Mouse (Mus musculus): ENCODE data around the gene Efs. TPM values are rescaled to one million over a fixed set of nuclear protein-coding genes. Genes with fewer than 3 reads are reported as not detected.
"Not testable (repeated sequence)": the region's sequence is repeated elsewhere in the genome, so short reads cannot be mapped to it uniquely, and the experiment has no call there.

Gene Efs
- 13.4 and 14.5 TPM in 2 replicates for polyA plus RNA-seq (2012; rRNA removed)

- no peak for DNase-seq (ENCODE audit: extremely low spot score in 1 of 2, low spot score in 1 of 2)
These were observed at the start of gene Efs for GRCm38 (mm10) chr14:54925349-54926342. Gene Efs (minus strand): TSS chr14:54926126.

DNA sequence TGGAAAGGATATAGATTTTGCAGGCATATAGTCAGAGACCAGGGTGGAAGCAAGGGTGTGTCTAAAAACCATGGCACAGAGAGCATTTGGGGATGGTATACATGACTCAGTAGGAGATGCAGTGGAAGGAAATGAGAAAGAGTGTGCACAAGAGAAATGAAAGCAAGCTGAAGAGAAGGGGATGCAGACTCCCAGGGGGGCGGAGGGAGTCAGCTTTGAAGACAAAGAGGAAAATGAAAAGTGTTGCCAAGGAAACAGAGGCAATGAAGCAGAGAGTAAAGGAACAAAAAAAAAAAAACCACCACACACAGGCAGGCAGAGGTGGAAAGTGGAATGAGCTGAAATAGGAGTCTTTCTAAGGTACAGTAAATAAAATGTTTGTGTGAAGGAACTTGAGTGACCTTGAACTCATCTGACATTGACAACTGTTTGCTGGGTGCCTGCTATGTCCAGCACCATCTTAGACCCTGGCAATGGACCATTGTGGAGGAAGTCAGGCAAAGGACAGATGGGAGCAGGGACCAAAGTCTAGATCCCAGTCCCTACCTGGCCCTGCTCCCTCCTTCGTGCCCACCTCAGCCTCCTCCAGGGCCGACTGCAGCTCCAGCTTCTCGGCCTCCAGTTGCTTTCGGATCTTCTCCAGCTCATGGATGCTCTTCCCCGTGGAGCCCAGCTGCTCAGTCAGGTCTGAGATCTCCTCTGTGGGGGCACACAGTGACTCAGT, 48.3 kb upstream of the Efs start:
- DNase-seq (ENCODE audit: extremely low spot score in 1 of 2, low spot score in 1 of 2) = peak in 1 of 2 experiments; percentile 60

GRCm38 (mm10) chr14:54972786-54973185, 46.9 kb upstream of the Efs start:
- not testable (repeated sequence) for DNase-seq (ENCODE audit: extremely low spot score in 1 of 2, low spot score in 1 of 2)

DNA sequence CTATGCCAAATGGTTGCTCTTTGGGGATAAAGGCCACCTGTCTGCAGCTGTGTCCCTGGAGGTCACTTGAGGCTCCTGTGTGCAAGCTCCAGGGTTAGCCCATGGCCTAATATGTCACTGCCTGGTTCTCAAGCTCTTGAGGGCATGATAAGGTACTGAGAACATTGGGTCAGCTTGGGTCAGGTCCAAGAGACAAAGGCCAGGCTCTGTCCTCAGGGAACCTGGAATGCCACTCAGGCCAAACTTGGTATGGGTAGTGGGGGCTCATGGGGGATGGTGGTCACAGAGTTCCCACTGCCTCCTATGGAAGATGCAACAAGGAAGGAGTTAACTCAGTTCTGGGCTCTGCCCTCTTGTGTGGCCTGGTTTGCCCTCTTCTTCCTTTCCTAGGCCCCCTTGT, 42.4 kb upstream of the Efs start:
- DNase-seq (ENCODE audit: extremely low spot score in 1 of 2, low spot score in 1 of 2) = no peak

- DNase-seq (ENCODE audit: extremely low spot score in 1 of 2, low spot score in 1 of 2) = no peak
These were observed 41.9 kb upstream of the Efs start for GRCm38 (mm10) chr14:54967874-54968273.

GRCm38 (mm10) chr14:54966320-54966977, 40.5 kb upstream of the Efs start, which contains the start of gene Myh6:
Gene Myh6 (minus strand): TSS chr14:54966927.
- DNase-seq (ENCODE audit: extremely low spot score in 1 of 2, low spot score in 1 of 2) = no peak

GRCm38 (mm10) chr14:54965631-54966030, 39.7 kb upstream of the Efs start:
- DNase-seq (ENCODE audit: extremely low spot score in 1 of 2, low spot score in 1 of 2) = no peak

- no peak for DNase-seq (ENCODE audit: extremely low spot score in 1 of 2, low spot score in 1 of 2)
These were observed 39.1 kb upstream of the Efs start for GRCm38 (mm10) chr14:54965044-54965443.

DNA sequence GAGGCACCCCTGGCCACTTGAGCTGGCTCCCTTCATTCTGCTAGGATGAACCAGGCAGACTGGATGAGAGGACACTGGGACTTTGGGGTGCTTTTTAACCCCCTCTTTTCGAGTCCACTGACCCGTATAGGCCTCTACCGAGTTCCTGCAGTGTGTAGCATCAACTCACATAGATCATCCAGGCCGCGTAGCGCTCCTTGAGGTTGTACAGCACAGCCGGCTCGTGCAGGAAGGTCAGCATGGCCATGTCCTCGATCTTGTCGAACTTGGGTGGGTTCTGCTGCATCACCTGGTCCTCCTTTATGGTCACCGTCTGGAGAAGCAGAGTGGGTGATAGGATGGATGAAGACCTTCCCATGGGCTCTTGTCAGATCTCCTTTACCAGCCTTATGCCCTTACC, 37.8 kb upstream of the Efs start:
- DNase-seq (ENCODE audit: extremely low spot score in 1 of 2, low spot score in 1 of 2) = no peak

DNA sequence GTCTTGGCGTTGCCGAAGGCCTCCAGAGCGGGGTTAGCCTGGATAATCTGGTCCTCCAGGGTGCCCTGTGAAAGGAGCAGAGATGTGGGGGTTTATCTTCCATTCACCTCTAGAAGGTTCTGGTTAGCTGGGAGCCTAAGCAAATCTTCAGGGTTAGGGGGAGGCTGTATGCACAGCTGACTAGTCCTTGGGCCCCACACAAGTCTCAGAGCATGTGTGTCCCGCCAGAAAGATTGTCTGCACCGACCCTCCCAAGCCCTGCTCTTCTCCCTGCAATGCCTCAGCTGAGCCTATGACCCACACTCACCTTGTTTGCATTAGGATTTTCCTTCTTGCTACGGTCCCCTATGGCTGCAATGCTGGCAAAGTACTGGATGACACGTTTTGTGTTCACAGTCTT, 36.8 kb upstream of the Efs start:
- no peak for DNase-seq (ENCODE audit: extremely low spot score in 1 of 2, low spot score in 1 of 2)

DNA sequence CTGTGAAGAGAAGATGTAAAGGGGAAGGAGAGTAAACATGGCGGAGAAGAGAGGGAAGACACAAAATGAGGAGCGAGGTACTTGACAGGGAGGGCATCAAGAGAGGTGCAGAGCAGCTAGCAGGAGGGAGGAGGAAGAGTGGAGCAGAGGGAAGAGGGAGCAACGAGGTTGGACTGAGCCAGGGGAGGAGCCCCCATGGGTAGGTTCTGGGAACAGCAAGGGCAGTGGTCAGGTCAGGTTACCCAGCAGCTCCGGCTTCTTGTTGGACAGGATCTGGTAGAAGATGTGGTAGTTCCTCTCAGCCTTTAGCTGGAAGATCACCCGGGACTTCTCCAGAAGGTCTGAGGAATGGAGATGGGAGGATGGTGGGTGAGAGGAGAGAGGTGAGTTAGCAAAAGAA, 35.6 kb upstream of the Efs start:
- DNase-seq (ENCODE audit: extremely low spot score in 1 of 2, low spot score in 1 of 2) = no peak

GRCm38 (mm10) chr14:54960769-54961168, 34.8 kb upstream of the Efs start:
- DNase-seq (ENCODE audit: extremely low spot score in 1 of 2, low spot score in 1 of 2) = peak in 1 of 2 experiments; percentile 38

GRCm38 (mm10) chr14:54959853-54960613, 34.1 kb upstream of the Efs start:
- DNase-seq (ENCODE audit: extremely low spot score in 1 of 2, low spot score in 1 of 2) = not testable (repeated sequence)

- DNase-seq (ENCODE audit: extremely low spot score in 1 of 2, low spot score in 1 of 2) = no peak
These were observed 33.3 kb upstream of the Efs start for GRCm38 (mm10) chr14:54959197-54959596.

- no peak for DNase-seq (ENCODE audit: extremely low spot score in 1 of 2, low spot score in 1 of 2)
These were observed 32.6 kb upstream of the Efs start for GRCm38 (mm10) chr14:54958503-54958902.

DNA sequence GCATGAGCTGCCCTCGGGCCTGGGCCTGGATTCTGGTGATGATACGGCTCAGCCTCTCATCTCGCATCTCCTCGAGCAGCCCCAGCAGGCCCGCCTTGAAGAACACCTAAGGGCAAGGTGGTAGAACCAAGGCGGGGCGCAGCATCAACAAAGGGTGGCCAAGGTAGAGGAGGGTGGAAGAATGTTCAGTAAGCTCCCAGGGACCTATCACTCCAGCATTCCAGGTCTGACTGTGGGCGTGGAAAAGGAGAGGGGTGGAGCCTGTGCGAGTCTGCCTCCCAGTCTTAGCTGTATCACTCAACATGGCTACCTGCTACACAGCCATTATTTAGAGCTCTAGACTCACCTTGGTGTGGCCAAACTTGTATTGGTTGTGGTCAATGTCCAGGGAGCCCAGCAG, 30.6 kb upstream of the Efs start:
- DNase-seq (ENCODE audit: extremely low spot score in 1 of 2, low spot score in 1 of 2) = no peak

- no peak for DNase-seq (ENCODE audit: extremely low spot score in 1 of 2, low spot score in 1 of 2)
These were observed 29.6 kb upstream of the Efs start for GRCm38 (mm10) chr14:54955481-54955880.

GRCm38 (mm10) chr14:54954474-54954873, 28.5 kb upstream of the Efs start:
- DNase-seq (ENCODE audit: extremely low spot score in 1 of 2, low spot score in 1 of 2) = no peak

- DNase-seq (ENCODE audit: extremely low spot score in 1 of 2, low spot score in 1 of 2) = no peak
These were observed 27.8 kb upstream of the Efs start for GRCm38 (mm10) chr14:54953664-54954206.

DNA sequence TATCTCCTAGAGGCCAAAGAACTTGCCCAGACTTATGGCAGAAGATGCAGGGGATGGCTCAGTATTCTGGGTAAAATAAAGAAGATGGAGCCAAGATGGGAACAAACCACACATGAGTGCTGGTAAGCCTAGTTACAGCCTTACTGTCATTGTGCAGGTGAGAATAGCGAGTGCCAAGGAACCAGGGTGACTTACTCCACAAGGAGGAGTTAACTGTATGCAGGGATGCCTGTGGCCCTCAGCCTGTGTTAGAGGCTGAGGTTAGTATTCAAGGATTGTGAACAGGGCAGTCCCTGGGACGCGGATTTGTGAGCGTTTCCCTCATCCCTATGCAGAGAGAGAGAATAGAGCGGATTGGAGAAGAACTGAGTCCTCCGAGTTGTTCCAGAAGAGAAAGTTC, 25.7 kb upstream of the Efs start:
- no peak for DNase-seq (ENCODE audit: extremely low spot score in 1 of 2, low spot score in 1 of 2)

All from frontal cortex, adult 2 months (tissue).